Mouse (Mus musculus): ENCODE data around the gene Fam173a. TPM values are rescaled to one million over a fixed set of nuclear protein-coding genes. Genes with fewer than 3 reads are reported as not detected.
"Not testable (repeated sequence)": the region's sequence is repeated elsewhere in the genome, so short reads cannot be mapped to it uniquely, and the experiment has no call there.

The Fam173a gene
- polyA plus RNA-seq, 1 experiment from 2014 or later: 96.8 TPM

DNA sequence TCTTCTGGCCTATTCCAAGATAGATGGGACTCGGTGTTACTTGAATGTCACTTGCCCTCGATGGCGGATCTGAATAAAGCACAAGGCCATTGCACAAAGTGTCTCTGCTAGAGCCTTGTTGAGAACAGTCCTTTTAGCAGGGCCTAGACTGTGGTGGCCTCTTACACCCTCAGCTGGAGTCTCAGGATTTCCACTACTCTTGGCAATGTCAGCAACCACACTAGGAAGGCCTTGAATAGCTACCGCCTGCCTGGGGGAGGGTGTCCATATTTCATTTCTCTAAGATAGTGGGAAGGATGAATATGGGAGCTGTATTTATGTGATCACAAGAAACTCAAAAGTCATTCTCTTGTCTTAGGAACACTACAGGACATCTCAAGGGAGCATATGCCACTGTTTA, 44.5 kb downstream of the Fam173a start:
- no peak for TF ChIP-seq CTCF (IDR thresholded peaks at IDR 0.05; ENCODE audit: low read depth)
- WGBS: 86% methylated on average over 4 of the region's 4 CpGs

DNA sequence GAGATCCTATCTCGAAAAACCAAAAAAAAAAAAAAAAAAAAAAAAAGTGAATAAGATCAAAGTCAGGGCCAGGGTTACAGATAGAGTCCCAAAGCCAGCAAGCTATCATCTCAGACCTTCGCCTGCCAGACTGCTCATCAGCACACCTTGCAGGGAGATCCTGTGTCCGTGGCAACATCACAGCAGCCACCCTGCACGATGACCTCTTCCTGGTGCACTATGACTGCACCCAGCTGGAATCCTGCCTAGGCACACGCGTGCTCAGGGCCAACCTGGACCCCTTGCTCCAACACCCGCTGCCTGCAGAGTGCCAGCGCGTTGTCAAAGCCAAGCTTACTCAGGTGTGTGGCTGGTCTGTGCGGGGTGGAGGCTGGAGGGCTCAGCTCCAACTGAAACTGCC, 48.4 kb downstream of the Fam173a start:
- Histone ChIP-seq H3K9ac (no peak overlapping the region), H3K4me2 (no peak overlapping the region), H3K27ac (ENCODE audit: low read depth) (no peak overlapping the region), H3K9me3 (ENCODE audit: low read depth, low read length) (no peaks in the 10 kb centered on the region), H3K27me3 (ENCODE audit: insufficient read depth, low read length) (no peaks in the 10 kb centered on the region), H3K4me1 (ENCODE audit: insufficient read depth) (no peaks in the 10 kb centered on the region), H3K36me3 (ENCODE audit: insufficient read depth) (no peaks in the 10 kb centered on the region), H3K4me3 (ENCODE audit: low read depth, low read length) (no peak overlapping the region)
- DNase-seq (no peak), ATAC-seq (ENCODE audit: insufficient read depth) (no peak)
- TF ChIP-seq CTCF (IDR thresholded peaks at IDR 0.05; ENCODE audit: low read depth): no peak
- WGBS: 65% methylated on average over 10 of the region's 10 CpGs

More for the DNA sequence above, 44.5 kb downstream of the Fam173a start:
- no peak overlapping the region for H3K4me3 ChIP-seq (ENCODE audit: low read depth, low read length)
- DNase-seq: no peak
- no peak for ATAC-seq (ENCODE audit: insufficient read depth)
- no peak overlapping the region for H3K27ac ChIP-seq (ENCODE audit: low read depth)
- H3K27me3 ChIP-seq (ENCODE audit: insufficient read depth, low read length): no peaks in the 10 kb centered on the region
- H3K4me2 ChIP-seq: no peak overlapping the region
- 0 out of 2 replicates have a peak, but pooled peaks cover 4% of the 10 kb centered on the region for H3K4me1 ChIP-seq (ENCODE audit: insufficient read depth)
- H3K36me3 ChIP-seq (ENCODE audit: insufficient read depth): no peaks in the 10 kb centered on the region
- no peaks in the 10 kb centered on the region for H3K9me3 ChIP-seq (ENCODE audit: low read depth, low read length)
- H3K9ac ChIP-seq: no peak overlapping the region

GRCm38 (mm10) chr17:25743831-25744230, 48.9 kb downstream of the Fam173a start:
- Histone ChIP-seq H3K27ac (ENCODE audit: low read depth) (no peak overlapping the region), H3K4me1 (ENCODE audit: insufficient read depth) (no peaks in the 10 kb centered on the region), H3K36me3 (ENCODE audit: insufficient read depth) (no peaks in the 10 kb centered on the region), H3K27me3 (ENCODE audit: insufficient read depth, low read length) (no peaks in the 10 kb centered on the region), H3K9ac (no peak overlapping the region), H3K4me2 (no peak overlapping the region), H3K9me3 (ENCODE audit: low read depth, low read length) (no peaks in the 10 kb centered on the region), H3K4me3 (ENCODE audit: low read depth, low read length) (no peak overlapping the region)
- 89% methylated on average over 9 of the region's 9 CpGs for WGBS
- no peak for TF ChIP-seq CTCF (IDR thresholded peaks at IDR 0.05; ENCODE audit: low read depth)
- DNase-seq (no peak), ATAC-seq (ENCODE audit: insufficient read depth) (no peak)

DNA sequence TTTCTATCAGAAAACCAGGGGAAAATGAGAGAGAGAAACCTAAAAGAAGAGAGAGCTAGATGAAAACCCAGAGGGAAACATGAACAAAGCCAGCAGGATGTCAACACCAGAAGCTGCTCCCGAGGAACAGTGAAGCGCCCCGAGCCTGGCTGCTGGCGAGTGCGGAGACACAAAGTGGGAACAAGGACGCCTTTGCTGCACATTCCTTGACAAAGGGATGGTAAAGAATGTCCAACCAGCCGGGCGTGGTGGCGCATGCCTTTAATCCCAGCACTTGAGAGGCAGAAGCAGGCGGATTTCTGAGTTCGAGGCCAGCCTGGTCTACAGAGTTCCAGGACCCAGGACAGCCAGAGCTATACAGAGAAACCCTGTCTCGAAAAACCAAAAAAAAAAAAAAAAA, 51.2 kb downstream of the Fam173a start:
- WGBS: 68% methylated on average over 12 of the region's 12 CpGs
- not testable (repeated sequence) for DNase-seq; H3K4me2 ChIP-seq; H3K9ac ChIP-seq; H3K4me1 ChIP-seq (ENCODE audit: insufficient read depth); H3K27ac ChIP-seq (ENCODE audit: low read depth); H3K27me3 ChIP-seq (ENCODE audit: insufficient read depth, low read length); H3K4me3 ChIP-seq (ENCODE audit: low read depth, low read length); H3K9me3 ChIP-seq (ENCODE audit: low read depth, low read length); H3K36me3 ChIP-seq (ENCODE audit: insufficient read depth); ATAC-seq (ENCODE audit: insufficient read depth)

Small RNAs within 50 kb of the gene (microRNA-seq; reads per million reads assigned to microRNA genes)
- gene Gm25083 (ENCODE audit: borderline number of aligned reads): not detected
- not detected for gene Mir3082 (ENCODE audit: borderline number of aligned reads)
- gene Mir6966 (ENCODE audit: borderline number of aligned reads): not detected

Other genes with a start within 250 kb of the Fam173a start
- 0.42 and 0.79 TPM in 2 replicates for gene Sox8, start 222.2 kb downstream of the Fam173a start, polyA plus RNA-seq (2014; fragmentation: Nextera tagmentation; extraction: Ambion mirVana)
- gene Lmf1, start 213.8 kb downstream of the Fam173a start, polyA plus RNA-seq (2014; fragmentation: Nextera tagmentation; extraction: Ambion mirVana): 25.7 and 26.1 TPM in 2 replicates
- 1.3 and 1.4 TPM in 2 replicates for gene Gng13, start 75.7 kb downstream of the Fam173a start, polyA plus RNA-seq (2014; fragmentation: Nextera tagmentation; extraction: Ambion mirVana)
- 27.1 and 32.3 TPM in 2 replicates for gene Chtf18, start 65.5 kb downstream of the Fam173a start, polyA plus RNA-seq (2014; fragmentation: Nextera tagmentation; extraction: Ambion mirVana)
- 22.1 and 22.6 TPM in 2 replicates for gene Rpusd1, start 65.2 kb downstream of the Fam173a start, polyA plus RNA-seq (2014; fragmentation: Nextera tagmentation; extraction: Ambion mirVana)
- 0.24 and 0.31 TPM in 2 replicates for gene Mslnl, start 56.9 kb downstream of the Fam173a start, polyA plus RNA-seq (2014; fragmentation: Nextera tagmentation; extraction: Ambion mirVana)
- gene Msln, start 38.5 kb downstream of the Fam173a start, polyA plus RNA-seq (2014; fragmentation: Nextera tagmentation; extraction: Ambion mirVana): 1.8 and 4.6 TPM in 2 replicates
- gene Narfl, start 19.1 kb downstream of the Fam173a start, polyA plus RNA-seq (2014; fragmentation: Nextera tagmentation; extraction: Ambion mirVana): 24.3 and 25.6 TPM in 2 replicates
- 55.1 and 57.9 TPM in 2 replicates for gene Haghl, start 7.2 kb downstream of the Fam173a start, polyA plus RNA-seq (2014; fragmentation: Nextera tagmentation; extraction: Ambion mirVana)
- 0.12 TPM in 1 of 2 replicates, not detected in the other for gene Ccdc78, start 6.3 kb downstream of the Fam173a start, polyA plus RNA-seq (2014; fragmentation: Nextera tagmentation; extraction: Ambion mirVana)
- gene AC134908.4, start 2.8 kb upstream of the Fam173a start, polyA plus RNA-seq (2014; fragmentation: Nextera tagmentation; extraction: Ambion mirVana): not detected in 2 replicates
- 10.4 and 12.7 TPM in 2 replicates for gene Metrn, start 4.2 kb upstream of the Fam173a start, polyA plus RNA-seq (2014; fragmentation: Nextera tagmentation; extraction: Ambion mirVana)
- gene Fbxl16, start 16.2 kb upstream of the Fam173a start, polyA plus RNA-seq (2014; fragmentation: Nextera tagmentation; extraction: Ambion mirVana): 0.97 and 1.3 TPM in 2 replicates
- 24.6 and 26.0 TPM in 2 replicates for gene Wdr24, start 30.7 kb upstream of the Fam173a start, polyA plus RNA-seq (2014; fragmentation: Nextera tagmentation; extraction: Ambion mirVana)
- 39.5 and 40.6 TPM in 2 replicates for gene Jmjd8, start 36.0 kb upstream of the Fam173a start, polyA plus RNA-seq (2014; fragmentation: Nextera tagmentation; extraction: Ambion mirVana)
- 335 and 367 TPM in 2 replicates for gene Stub1, start 40.5 kb upstream of the Fam173a start, polyA plus RNA-seq (2014; fragmentation: Nextera tagmentation; extraction: Ambion mirVana)
- 1.8 and 2.0 TPM in 2 replicates for gene Rhbdl1, start 44.4 kb upstream of the Fam173a start, polyA plus RNA-seq (2014; fragmentation: Nextera tagmentation; extraction: Ambion mirVana)
- gene Gm20683, start 48.9 kb upstream of the Fam173a start, polyA plus RNA-seq (2014; fragmentation: Nextera tagmentation; extraction: Ambion mirVana): 1.0 and 1.4 TPM in 2 replicates
- 10.8 and 11.0 TPM in 2 replicates for gene Rhot2, start 52.0 kb upstream of the Fam173a start, polyA plus RNA-seq (2014; fragmentation: Nextera tagmentation; extraction: Ambion mirVana)
- 29.9 and 34.1 TPM in 2 replicates for gene Wdr90, start 68.6 kb upstream of the Fam173a start, polyA plus RNA-seq (2014; fragmentation: Nextera tagmentation; extraction: Ambion mirVana)
- 17.7 and 17.9 TPM in 2 replicates for gene Mcrip2, start 75.9 kb upstream of the Fam173a start, polyA plus RNA-seq (2014; fragmentation: Nextera tagmentation; extraction: Ambion mirVana)
- gene Mettl26, start 82.2 kb upstream of the Fam173a start, polyA plus RNA-seq (2014; fragmentation: Nextera tagmentation; extraction: Ambion mirVana): 44.6 and 45.7 TPM in 2 replicates
- 0.57 and 0.87 TPM in 2 replicates for gene Wfikkn1, start 88.0 kb upstream of the Fam173a start, polyA plus RNA-seq (2014; fragmentation: Nextera tagmentation; extraction: Ambion mirVana)
- 15.3 and 15.4 TPM in 2 replicates for gene Rab40c, start 126.8 kb upstream of the Fam173a start, polyA plus RNA-seq (2014; fragmentation: Nextera tagmentation; extraction: Ambion mirVana)
- gene Pigq, start 152.0 kb upstream of the Fam173a start, polyA plus RNA-seq (2014; fragmentation: Nextera tagmentation; extraction: Ambion mirVana): 65.9 and 69.0 TPM in 2 replicates
- not detected in 2 replicates for gene Nhlrc4, start 152.1 kb upstream of the Fam173a start, polyA plus RNA-seq (2014; fragmentation: Nextera tagmentation; extraction: Ambion mirVana)
- gene A930017K11Rik, start 159.7 kb upstream of the Fam173a start, polyA plus RNA-seq (2014; fragmentation: Nextera tagmentation; extraction: Ambion mirVana): 0.16 and 0.26 TPM in 2 replicates
- gene Capn15, start 192.9 kb upstream of the Fam173a start, polyA plus RNA-seq (2014; fragmentation: Nextera tagmentation; extraction: Ambion mirVana): 26.7 and 30.5 TPM in 2 replicates